Comparison of ENCODE assay signal across 9 mouse cellular contexts in the genomic region with DNA sequence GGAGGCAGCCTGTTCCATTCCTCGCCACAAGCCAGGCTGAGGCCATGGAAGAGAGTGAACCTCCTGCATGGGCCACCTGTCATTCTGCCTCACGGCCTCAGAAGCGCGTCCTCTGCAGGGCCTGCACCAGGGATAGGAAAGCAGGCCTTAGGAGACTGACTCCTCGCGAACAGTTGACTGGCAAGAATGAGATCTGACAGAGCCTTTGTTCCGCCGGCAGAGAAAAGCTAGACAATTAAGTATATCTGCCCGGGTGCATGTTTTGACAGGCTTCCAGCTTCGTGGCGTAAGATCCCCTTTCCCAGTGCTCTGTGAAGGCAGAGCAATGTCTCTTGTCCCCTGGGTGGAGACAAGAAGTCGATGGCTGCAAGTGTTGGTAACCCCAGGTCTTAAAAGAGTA. TPM values are rescaled to one million over a fixed set of nuclear protein-coding genes. Genes with fewer than 3 reads are reported as not detected.
DNase-seq lines count a peak whose midpoint lies in the region; ATAC-seq lines count a peak whose summit lies in the region.
"Had no signal": no experiment of that assay in that cellular context is flagged by ENCODE, and none has a peak within 500 bp of the region (broad histone marks: within the 10 kb centered on the region; RNA-seq: fewer than 3 reads in every experiment).

No protein-coding gene starts in this region.

- H3K4me2 ChIP-seq in hindbrain, embryonic 16.5 days (ENCODE audit: low read length), result peak overlapping the region; percentile 40

- peaks cover 34% of the 10 kb centered on the region for H3K4me1 ChIP-seq in hindbrain, embryonic 16.5 days (ENCODE audit: control insufficient read depth, insufficient read depth, low read depth, low read length)

- H3K27ac ChIP-seq in hindbrain, embryonic 16.5 days (ENCODE audit: low read depth, low read length), result peak overlapping the region; percentile 13; the same call in 1 of the 2 replicates
- H3K27ac ChIP-seq: gastrocnemius, adult 2 months had no signal

- 0 out of 2 replicates have a peak overlapping the region, but pooled peaks have one; percentile 41 for H3K9ac ChIP-seq in hindbrain, embryonic 16.5 days (ENCODE audit: low read depth, low read length)

- no peak overlapping the region for H3K4me3 ChIP-seq in hindbrain, embryonic 16.5 days (ENCODE audit: low read length)
- H3K4me3 ChIP-seq: gastrocnemius, adult 2 months had no signal

- WGBS in hindbrain, embryonic 16.5 days, result 6% methylated on average over 12 of the region's 12 CpGs

- ATAC-seq in cerebellum, adult (ENCODE audit: insufficient number of reproducible peaks, low FRiP score, low TSS enrichment), result peak; percentile 81
- no peak for ATAC-seq in hindbrain, embryonic 16.5 days
- no peak for ATAC-seq in megakaryocyte progenitor cell, adult 5-6 weeks (replicated peaks; ENCODE audit: poor library complexity)
- no peak for ATAC-seq in inflammation-experienced regulatory T-cells, adult 6 months

- no peaks in the 10 kb centered on the region for H3K27me3 ChIP-seq in hindbrain, embryonic 16.5 days (replicated peaks; ENCODE audit: control insufficient read depth, insufficient read depth, low read length)

- no peaks in the 10 kb centered on the region for H3K36me3 ChIP-seq in hindbrain, embryonic 16.5 days (ENCODE audit: control insufficient read depth, insufficient read depth, low read length)

- H3K9me3 ChIP-seq in hindbrain, embryonic 16.5 days (ENCODE audit: control insufficient read depth, low read length), result no peaks in the 10 kb centered on the region

- no peak for DNase-seq in cerebellum, postnatal 4 days (ENCODE audit: low spot score in 2 of 2)
- peak; percentile 56 for DNase-seq in lung, postnatal 10 days
- no peak for DNase-seq in lung, postnatal 25 days (ENCODE audit: low spot score)
- DNase-seq in frontal cortex, postnatal 14 days (ENCODE audit: low spot score in 2 of 2), result no peak
- DNase-seq: gastrocnemius, adult 2 months had no signal

RNA-seq across cellular contexts. Expression of gene Boc, which starts 32.0 kb away (rescaled TPM):
- 12.1 and 16.4 TPM in 2 replicates for polyA plus RNA-seq in hindbrain, embryonic 16.5 days (2015; fragmentation: Nextera tagmentation; extraction: Ambion mirVana)
- 0.07 and 0.17 TPM in 2 replicates for total RNA-seq in megakaryocyte progenitor cell, adult 5-6 weeks (2015)
- total RNA-seq in megakaryocyte progenitor cell, adult 5-6 weeks (2017), result 0.08 and 0.30 TPM in 2 replicates
- polyA plus RNA-seq in inflammation-experienced regulatory T-cells, adult 6 months (2017; shearing (Covaris generic)), result under 1 TPM; 0.20 to 0.42 (median 0.41) TPM
